In the genomic region with DNA sequence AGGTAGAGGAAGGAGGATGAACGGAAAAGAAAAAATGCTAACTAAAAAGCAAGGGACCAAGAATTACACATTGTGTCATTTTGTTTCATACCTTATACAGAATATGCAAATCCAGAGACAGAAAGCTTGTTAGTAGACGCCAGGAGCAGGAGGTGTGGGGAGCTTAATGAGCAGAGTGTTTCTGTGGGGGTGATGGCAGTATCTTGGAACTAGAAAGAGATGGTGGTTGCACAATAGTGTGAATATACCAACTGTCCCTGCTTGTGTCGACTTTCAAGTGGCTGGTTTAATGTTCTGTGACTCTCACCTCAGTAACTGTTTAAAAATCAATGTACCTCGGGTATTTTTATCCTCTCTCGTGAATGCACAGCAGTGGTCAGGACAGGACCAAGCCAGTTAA, we compare ENCODE assay signal across 29 mouse cellular contexts. TPM values are rescaled to one million over a fixed set of nuclear protein-coding genes. Genes with fewer than 3 reads are reported as not detected.
A peak's percentile ranks its signal among the peaks of the same experiment; 100 is the strongest.
DNase-seq lines count a peak whose midpoint lies in the region; ATAC-seq and TF ChIP-seq lines count a peak whose summit lies in the region.
"Had no signal": no experiment of that assay in that cellular context is flagged by ENCODE, and none has a peak within 500 bp of the region (broad histone marks: within the 10 kb centered on the region; RNA-seq: fewer than 3 reads in every experiment).

No protein-coding gene starts in this region.

- H3K27ac ChIP-seq in forebrain, postnatal 0 days (ENCODE audit: low read depth, low read length): no peak overlapping the region
- no peak overlapping the region for H3K27ac ChIP-seq in forebrain, embryonic 15.5 days (replicated peaks)
- H3K27ac ChIP-seq: forebrain, embryonic 10.5 days; heart, adult 2 months; heart, embryonic 15.5 days; hindbrain, embryonic 13.5 days; stomach, postnatal 0 days had no signal

- peak; percentile 11 for DNase-seq in forebrain, postnatal 0 days
- peak; percentile 57 to 82 for DNase-seq in layer of hippocampus, adult 18-20 months (ENCODE audit: low spot score in 2 of 2)
- no peak for DNase-seq in layer of hippocampus, postnatal 25 days (ENCODE audit: extremely low spot score in 1 of 2, low spot score in 1 of 2)
- peak; percentile 42 to 46 for DNase-seq in right cerebral cortex, adult 2 months (ENCODE audit: low spot score in 2 of 2)
- DNase-seq in right cerebral cortex, postnatal 14 days: no peak
- no peak for DNase-seq in T-cell, adult 2 months (ENCODE audit: low spot score)
- DNase-seq in heart, adult 9 months (ENCODE audit: low spot score in 2 of 2): no peak
- DNase-seq: adrenal gland, postnatal 14 days; cerebellum, postnatal 10 days; gastrocnemius, postnatal 25 days; heart, adult 2 months; heart, postnatal 36 days; kidney, adult 18-20 months; kidney, postnatal 4 days; lung, postnatal 4 days; midbrain, embryonic 14.5 days had no signal

- no peak overlapping the region for H3K9ac ChIP-seq in forebrain, postnatal 0 days
- no peak overlapping the region for H3K9ac ChIP-seq in forebrain, embryonic 15.5 days (replicated peaks)
- H3K9ac ChIP-seq: heart, embryonic 15.5 days; hindbrain, embryonic 13.5 days had no signal

- 51% methylated on average over 5 of the region's 5 CpGs for WGBS in forebrain, postnatal 0 days
- 60% methylated on average over 5 of the region's 5 CpGs for WGBS in forebrain, embryonic 15.5 days

- no peak overlapping the region for H3K4me2 ChIP-seq in forebrain, postnatal 0 days (ENCODE audit: low read depth)
- no peak overlapping the region for H3K4me2 ChIP-seq in forebrain, embryonic 15.5 days (replicated peaks)
- H3K4me2 ChIP-seq: heart, embryonic 15.5 days; hindbrain, embryonic 13.5 days had no signal

- H3K4me3 ChIP-seq in forebrain, postnatal 0 days (ENCODE audit: low read depth, low read length): no peak overlapping the region
- H3K4me3 ChIP-seq in forebrain, embryonic 15.5 days: no peak overlapping the region
- H3K4me3 ChIP-seq: forebrain, embryonic 10.5 days; heart, adult 2 months; heart, embryonic 15.5 days; hindbrain, embryonic 13.5 days had no signal

- no peaks in the 10 kb centered on the region for H3K9me3 ChIP-seq in forebrain, postnatal 0 days (ENCODE audit: low read length)
- H3K9me3 ChIP-seq in forebrain, embryonic 15.5 days: no peaks in the 10 kb centered on the region
- H3K9me3 ChIP-seq: heart, embryonic 15.5 days; hindbrain, embryonic 13.5 days had no signal

- peak; percentile 29 for ATAC-seq in forebrain, postnatal 0 days
- no peak for ATAC-seq in forebrain, embryonic 15.5 days (replicated peaks)

- no peak for TF ChIP-seq CTCF in forebrain, postnatal 0 days (IDR thresholded peaks at IDR 0.05; ENCODE audit: low read depth)

- H3K36me3 ChIP-seq in forebrain, postnatal 0 days (ENCODE audit: insufficient read depth): no peaks in the 10 kb centered on the region
- no peaks in the 10 kb centered on the region for H3K36me3 ChIP-seq in forebrain, embryonic 15.5 days
- H3K36me3 ChIP-seq: forebrain, embryonic 10.5 days; heart, embryonic 15.5 days; hindbrain, embryonic 13.5 days had no signal

- no peaks in the 10 kb centered on the region for H3K4me1 ChIP-seq in forebrain, postnatal 0 days (ENCODE audit: insufficient read depth)
- H3K4me1 ChIP-seq in forebrain, embryonic 15.5 days: no peaks in the 10 kb centered on the region
- H3K4me1 ChIP-seq: heart, embryonic 15.5 days had no signal

- H3K27me3 ChIP-seq in forebrain, postnatal 0 days (ENCODE audit: insufficient read depth, low read length): no peaks in the 10 kb centered on the region
- no peaks in the 10 kb centered on the region for H3K27me3 ChIP-seq in forebrain, embryonic 15.5 days
- H3K27me3 ChIP-seq: heart, embryonic 15.5 days; hindbrain, embryonic 13.5 days had no signal

RNA-seq across cellular contexts. Expression of a gene that starts 25.7 kb away (rescaled TPM):
- total RNA-seq in forebrain, postnatal 0 days (2014; rRNA removed): 0.10 TPM in 1 of 2 replicates, not detected in the other
- 0.10 TPM in 1 of 2 replicates, not detected in the other for polyA plus RNA-seq in forebrain, postnatal 0 days (2015; fragmentation: Nextera tagmentation; extraction: Ambion mirVana)
- polyA plus RNA-seq in forebrain, embryonic 15.5 days (2015; fragmentation: Nextera tagmentation; extraction: Ambion mirVana): not detected in 2 replicates
- total RNA-seq in layer of hippocampus, adult 18-20 months (2021): not detected
- total RNA-seq in layer of hippocampus, postnatal 25 days (2021): not detected
- total RNA-seq: gastrocnemius, postnatal 25 days; heart, adult 2 months; heart, postnatal 36 days; liver, adult 2 months; megakaryocyte-erythroid progenitor cell, adult 5-6 weeks had no signal
- polyA plus RNA-seq: embryonic facial prominence, embryonic 11.5 days; forebrain, embryonic 10.5 days; heart, embryonic 15.5 days; hindbrain, embryonic 13.5 days; kidney, embryonic 16.5 days; limb, embryonic 11.5 days; liver, adult 2 months; lung, embryonic 16.5 days; midbrain, embryonic 14.5 days; neural tube, embryonic 11.5 days; small intestine, adult 2 months; stomach, postnatal 0 days had no signal

RNA-seq across cellular contexts. Expression of a gene that starts 52.7 kb away (rescaled TPM):
- total RNA-seq in forebrain, postnatal 0 days (2014; rRNA removed): 0.15 and 0.38 TPM in 2 replicates
- 0.35 and 0.43 TPM in 2 replicates for polyA plus RNA-seq in forebrain, postnatal 0 days (2015; fragmentation: Nextera tagmentation; extraction: Ambion mirVana)
- 0.08 and 0.14 TPM in 2 replicates for polyA plus RNA-seq in forebrain, embryonic 15.5 days (2015; fragmentation: Nextera tagmentation; extraction: Ambion mirVana)
- total RNA-seq in layer of hippocampus, adult 18-20 months (2021): 1 to 10 TPM; 1.3 to 1.5 TPM
- 1 to 10 TPM; 1.3 to 2.2 TPM for total RNA-seq in layer of hippocampus, postnatal 25 days (2021)
- total RNA-seq: adrenal gland, postnatal 14 days; megakaryocyte-erythroid progenitor cell, adult 5-6 weeks had no signal
- polyA plus RNA-seq: liver, adult 2 months; midbrain, embryonic 14.5 days; small intestine, adult 2 months had no signal

Comparison
In these comparisons a context has a peak if more than half of its experiments do, and no peak if none do; other contexts are left out.
1. DNase-seq: peak in forebrain, postnatal 0 days (single experiment), layer of hippocampus, adult 18-20 months (2 of 2) and right cerebral cortex, adult 2 months (2 of 2); none in layer of hippocampus, postnatal 25 days (0 of 2), right cerebral cortex, postnatal 14 days (single experiment), T-cell, adult 2 months (single experiment) and heart, adult 9 months (0 of 2).